In the genomic region with DNA sequence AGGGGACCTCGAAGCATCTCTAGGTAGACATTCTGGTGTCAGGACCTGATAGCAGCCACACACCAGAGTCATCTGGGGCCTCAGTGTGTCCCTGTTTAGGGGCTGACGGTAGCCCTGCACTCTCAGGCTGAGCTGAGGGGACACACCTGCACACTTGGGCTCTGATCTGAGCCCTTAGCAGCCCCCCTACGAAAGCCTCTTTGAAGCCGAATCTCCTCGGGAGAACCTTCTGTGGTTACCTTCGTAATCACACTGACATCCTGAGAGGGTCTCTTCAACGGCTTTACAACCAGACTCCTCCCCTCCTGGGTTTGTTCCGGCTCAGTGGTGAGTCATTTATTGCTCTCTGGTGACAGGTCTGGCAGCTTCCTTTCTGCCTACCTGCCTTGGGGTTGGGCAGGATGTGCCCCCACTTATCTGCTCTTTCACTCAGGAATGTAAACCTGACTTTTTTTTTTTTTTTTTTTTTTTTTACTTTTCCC, we compare ENCODE assay signal across 10 mouse cellular contexts. TPM values are rescaled to one million over a fixed set of nuclear protein-coding genes. Genes with fewer than 3 reads are reported as not detected.
DNase-seq lines count a peak whose midpoint lies in the region; ATAC-seq and TF ChIP-seq lines count a peak whose summit lies in the region.
"Had no signal": no experiment of that assay in that cellular context is flagged by ENCODE, and none has a peak within 500 bp of the region (broad histone marks: within the 10 kb centered on the region; RNA-seq: fewer than 3 reads in every experiment).

No protein-coding gene starts in this region.

- no peak for TF ChIP-seq CTCF in stomach, postnatal 0 days (IDR thresholded peaks at IDR 0.05; ENCODE audit: low read depth)

- H3K27ac ChIP-seq in heart, embryonic 16.5 days (ENCODE audit: low read length), result peak overlapping the region; percentile 46
- H3K27ac ChIP-seq in limb, embryonic 12.5 days, result 0 out of 2 replicates have a peak overlapping the region, but pooled peaks have one; percentile 53
- peak overlapping the region; percentile 61; the same call in 1 of the 2 replicates for H3K27ac ChIP-seq in stomach, postnatal 0 days (replicated peaks)

- H3K27me3 ChIP-seq in heart, embryonic 16.5 days (ENCODE audit: control insufficient read depth, insufficient read depth, low read length), result no peaks in the 10 kb centered on the region
- no peaks in the 10 kb centered on the region for H3K27me3 ChIP-seq in limb, embryonic 12.5 days
- H3K27me3 ChIP-seq in stomach, postnatal 0 days (ENCODE audit: control insufficient read depth, insufficient read depth, low read length), result no peaks in the 10 kb centered on the region

- no peak overlapping the region for H3K4me3 ChIP-seq in heart, embryonic 16.5 days (ENCODE audit: low read length)
- H3K4me3 ChIP-seq in limb, embryonic 12.5 days (replicated peaks), result no peak overlapping the region
- H3K4me3 ChIP-seq in stomach, postnatal 0 days (ENCODE audit: low read depth, low read length), result no peak overlapping the region

- peak; percentile 64; the same call in 1 of the 2 replicates for ATAC-seq in heart, embryonic 16.5 days (replicated peaks; ENCODE audit: extremely low read depth, insufficient read depth, low FRiP score)
- ATAC-seq in limb, embryonic 12.5 days (ENCODE audit: insufficient number of reproducible peaks, insufficient read depth, low FRiP score, low TSS enrichment, low read depth), result no peak; the same call in 1 of the 2 replicates
- peak; percentile 74 for ATAC-seq in stomach, postnatal 0 days (ENCODE audit: low FRiP score, low TSS enrichment)
- ATAC-seq in erythroid progenitor cell, adult 5-6 weeks (replicated peaks; ENCODE audit: low FRiP score, poor library complexity, severe bottlenecking), result no peak

- no peak for DNase-seq in heart, adult 18-20 months
- peak; percentile 54 for DNase-seq in c-Kit-positive CD71-negative TER-119-negative erythroid progenitor cells, embryonic 14.5 days (ENCODE audit: low read depth)
- peak; percentile 47 for DNase-seq in stomach, postnatal 0 days (ENCODE audit: low spot score)
- DNase-seq in adrenal gland, adult (ENCODE audit: inconsistent age in 2 of 2, low spot score in 1 of 2), result no peak
- DNase-seq in left cerebral cortex, postnatal 4 days, result no peak
- DNase-seq: cerebellum, adult 18-20 months; heart, postnatal 14 days had no signal

- no peak overlapping the region for H3K4me2 ChIP-seq in heart, embryonic 16.5 days (ENCODE audit: low read depth, low read length)
- no peak overlapping the region for H3K4me2 ChIP-seq in limb, embryonic 12.5 days
- H3K4me2 ChIP-seq in stomach, postnatal 0 days (replicated peaks; ENCODE audit: low read depth), result 0 out of 2 replicates have a peak overlapping the region, but pooled peaks have one; percentile 8

- intact Hi-C loops in left cerebral cortex, postnatal 4 days (cut with DNase I), result no loop called here

- 25% methylated on average over 8 of the region's 8 CpGs for WGBS in heart, embryonic 16.5 days
- WGBS in limb, embryonic 12.5 days, result 15% methylated on average over 8 of the region's 8 CpGs
- 12% methylated on average over 8 of the region's 8 CpGs for WGBS in stomach, postnatal 0 days

- peak overlapping the region; percentile 12; the same call in 1 of the 2 replicates for H3K9ac ChIP-seq in heart, embryonic 16.5 days (ENCODE audit: low read length)
- no peak overlapping the region for H3K9ac ChIP-seq in limb, embryonic 12.5 days (replicated peaks)
- no peak overlapping the region for H3K9ac ChIP-seq in stomach, postnatal 0 days (ENCODE audit: low read length)

- H3K4me1 ChIP-seq in heart, embryonic 16.5 days (ENCODE audit: control insufficient read depth, insufficient read depth, low read length), result peaks cover 27% of the 10 kb centered on the region
- H3K4me1 ChIP-seq in limb, embryonic 12.5 days (replicated peaks), result peaks cover 10% of the 10 kb centered on the region
- H3K4me1 ChIP-seq in stomach, postnatal 0 days (replicated peaks; ENCODE audit: control insufficient read depth, insufficient read depth), result no peaks in the 10 kb centered on the region

- no peaks in the 10 kb centered on the region for H3K36me3 ChIP-seq in heart, embryonic 16.5 days (ENCODE audit: control insufficient read depth, insufficient read depth)
- H3K36me3 ChIP-seq in limb, embryonic 12.5 days, result no peaks in the 10 kb centered on the region
- no peaks in the 10 kb centered on the region for H3K36me3 ChIP-seq in stomach, postnatal 0 days (ENCODE audit: control insufficient read depth, insufficient read depth, low read length)

- TF ChIP-seq EP300 in stomach, postnatal 0 days (optimal IDR thresholded peaks at IDR 0.05), result no peak

- no peaks in the 10 kb centered on the region for H3K9me3 ChIP-seq in heart, embryonic 16.5 days (replicated peaks; ENCODE audit: control insufficient read depth, low read length)
- H3K9me3 ChIP-seq in limb, embryonic 12.5 days, result no peaks in the 10 kb centered on the region
- no peaks in the 10 kb centered on the region for H3K9me3 ChIP-seq in stomach, postnatal 0 days (ENCODE audit: control insufficient read depth, low read length)

RNA-seq across cellular contexts. Expression of a gene that starts 45.5 kb away (rescaled TPM):
- 8.8 and 15.1 TPM in 2 replicates for polyA plus RNA-seq in heart, embryonic 16.5 days (2015; fragmentation: Nextera tagmentation; extraction: Ambion mirVana)
- 10 to 100 TPM; 12.3 to 13.2 TPM for total RNA-seq in heart, adult 18-20 months (2021)
- polyA plus RNA-seq in limb, embryonic 12.5 days (2016; fragmentation: Nextera tagmentation; extraction: Ambion mirVana), result 5.8 and 6.2 TPM in 2 replicates
- 17.6 and 18.2 TPM in 2 replicates for polyA plus RNA-seq in stomach, postnatal 0 days (2015; fragmentation: Nextera tagmentation; extraction: Ambion mirVana)
- total RNA-seq in erythroid progenitor cell, adult 5-6 weeks (2015; ENCODE audit: low replicate concordance), result not detected in 2 replicates
- total RNA-seq in erythroid progenitor cell, adult 5-6 weeks (2017; ENCODE audit: low replicate concordance), result not detected in 2 replicates
- total RNA-seq in left cerebral cortex, postnatal 4 days (2021), result 1 to 10 TPM; 2.9 to 3.4 TPM

Comparison
In these comparisons a context has a peak if more than half of its experiments do, and no peak if none do; other contexts are left out.
1. ATAC-seq: peak in heart, embryonic 16.5 days (single experiment) and stomach, postnatal 0 days (single experiment); none in limb, embryonic 12.5 days (single experiment) and erythroid progenitor cell, adult 5-6 weeks (single experiment).
2. DNase-seq: peak in c-Kit-positive CD71-negative TER-119-negative erythroid progenitor cells, embryonic 14.5 days (single experiment) and stomach, postnatal 0 days (single experiment); none in heart, adult 18-20 months (0 of 2), adrenal gland, adult (0 of 2) and left cerebral cortex, postnatal 4 days (single experiment).
3. Peak in every context shown above with its lines, with median percentiles within 50 percentile points of each other: H3K27ac ChIP-seq.